Mouse (Mus musculus) layer of hippocampus, postnatal 25 days (tissue): ENCODE results near the gene Gtf2ird2. TPM values are rescaled to one million over a fixed set of nuclear protein-coding genes. Genes with fewer than 3 reads are reported as not detected.
A peak's percentile ranks its signal among the peaks of the same experiment; 100 is the strongest.

Experiments used
- DNase-seq, 2 experiments: peaks; one replicate each; pipeline ENCODE4 v3.0.0; 2022; ENCODE audit warnings: mixed read lengths in 2 of 2, low spot score in 1 of 2; ENCODE audit errors: extremely low spot score in 1 of 2
- total RNA-seq, 2 experiments: library from RNA; stranded (reverse); gene quantifications; 2 replicates each; pipeline ENCODE4 v1.2.3; 2021

The Gtf2ird2 gene
- total RNA-seq, 2 experiments from 2014 or later, result 14.8 to 15.4 TPM

DNA sequence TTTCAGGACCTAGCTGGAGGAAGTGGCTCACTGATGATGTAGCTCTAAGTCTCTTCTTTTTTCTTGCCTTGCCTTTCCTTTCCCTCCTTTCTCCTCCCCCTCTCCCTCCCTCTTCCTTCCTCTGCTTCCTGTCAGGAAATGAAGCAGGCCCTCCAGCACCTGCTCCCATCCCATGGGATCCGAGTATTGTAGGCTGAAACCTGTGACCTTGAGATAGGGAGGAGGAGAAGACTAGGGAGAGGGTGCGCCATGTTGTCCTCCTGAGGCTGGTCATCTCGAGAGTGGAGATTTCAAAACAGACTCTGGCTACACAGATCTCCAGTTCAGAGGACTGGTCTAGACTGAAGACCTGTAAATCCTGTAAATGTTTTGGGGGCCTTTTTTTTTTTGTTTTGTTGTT is 1.6 kb upstream of the Gtf2ird2 start:
- no peak for DNase-seq

DNA sequence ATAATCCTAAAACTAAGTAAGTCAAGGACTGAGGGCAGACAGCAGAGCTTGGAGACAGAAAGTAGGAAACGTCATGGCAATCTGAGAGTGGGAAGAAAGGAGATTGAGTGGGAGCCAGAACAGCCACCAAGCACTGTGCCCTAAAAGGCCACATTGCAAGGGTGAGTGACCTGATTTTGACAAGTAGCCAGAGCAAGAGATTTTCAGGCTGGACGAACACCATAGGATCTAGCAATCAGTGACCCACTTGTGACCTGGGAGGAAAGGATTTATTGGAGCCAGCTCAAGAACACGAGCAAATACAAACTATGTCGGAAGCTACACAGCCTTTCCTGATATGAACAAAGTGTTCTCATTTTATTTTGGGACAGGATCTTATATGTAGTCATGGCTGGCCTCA is 1.1 kb upstream of the Gtf2ird2 start:
- no peak for DNase-seq

DNA sequence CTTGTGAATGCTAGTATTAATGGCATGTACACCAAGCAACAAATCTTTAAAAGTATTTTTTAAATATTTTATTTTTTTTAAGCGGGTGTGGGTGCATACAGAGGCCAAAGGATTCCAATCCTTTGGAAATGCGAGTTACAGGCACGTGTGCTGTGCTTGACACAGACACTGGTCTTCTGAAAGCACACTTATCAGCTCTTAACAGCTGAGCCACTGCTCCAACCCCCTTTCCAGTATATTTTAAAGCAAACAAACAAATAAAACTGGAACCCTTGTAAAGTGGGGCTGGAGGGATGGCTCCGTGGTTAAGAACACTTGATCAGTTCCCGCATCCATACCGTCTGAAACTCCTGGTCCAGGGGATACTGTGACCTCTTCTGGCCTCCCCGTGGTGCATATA is 657 bp upstream of the Gtf2ird2 start:
- no peak for DNase-seq

DNA sequence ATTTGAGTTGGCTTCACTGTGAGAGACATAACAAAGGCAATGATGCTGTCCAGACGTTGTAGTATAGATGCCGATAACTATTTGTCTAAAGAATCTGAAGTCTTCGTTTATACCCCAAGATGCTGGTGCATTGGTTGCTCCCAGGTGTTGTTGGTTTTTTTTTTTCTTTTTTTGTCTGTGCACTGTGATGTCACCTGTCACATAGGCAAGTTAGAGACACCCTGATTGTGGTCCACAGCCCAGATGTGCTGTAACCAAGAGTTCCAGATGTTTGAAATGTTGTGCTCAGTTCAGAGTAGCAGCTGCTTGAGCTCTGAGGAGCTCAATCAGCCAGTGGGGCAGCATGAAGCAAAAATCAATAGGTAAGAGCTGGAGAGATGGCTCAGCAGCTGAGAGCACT is 2.2 kb downstream of the Gtf2ird2 start:
- no peak for DNase-seq

DNA sequence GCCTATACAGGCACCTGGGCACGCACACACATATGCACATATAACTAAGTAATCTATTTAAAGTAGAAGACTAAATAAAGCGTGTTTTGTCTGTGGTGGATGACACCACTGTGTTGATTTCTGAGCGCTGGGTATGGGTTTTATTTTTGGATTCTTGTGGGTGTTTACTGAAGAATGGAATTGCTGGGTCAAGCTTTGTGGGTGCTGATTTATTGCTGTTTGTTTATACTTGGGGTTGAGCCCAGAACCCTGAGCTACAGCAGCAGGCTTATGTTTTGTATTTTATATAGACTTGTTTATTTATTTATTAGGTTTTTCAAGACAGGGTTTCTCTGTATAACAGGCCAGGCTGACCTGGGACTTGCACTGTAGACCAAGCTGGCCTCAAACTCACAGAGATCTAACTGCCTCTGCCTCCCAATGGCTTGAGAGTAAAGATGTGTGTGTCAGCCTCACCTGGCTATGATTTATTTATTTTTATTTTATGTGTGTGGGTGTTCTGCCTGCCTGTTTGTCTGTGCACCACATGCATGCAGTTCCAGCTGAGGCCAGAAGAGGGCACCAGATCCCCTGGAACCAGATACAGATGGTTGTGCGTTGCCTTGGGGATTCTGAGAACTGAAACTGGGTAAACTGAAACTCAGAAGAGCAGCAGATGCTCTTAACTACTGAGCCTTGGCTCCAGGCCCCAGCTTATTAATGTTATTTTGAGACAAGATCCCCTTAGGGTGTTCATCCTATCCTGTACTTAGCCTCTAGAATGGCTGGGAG is 3.3 kb downstream of the Gtf2ird2 start:
- DNase-seq, result peak; percentile 27 to 58

DNA sequence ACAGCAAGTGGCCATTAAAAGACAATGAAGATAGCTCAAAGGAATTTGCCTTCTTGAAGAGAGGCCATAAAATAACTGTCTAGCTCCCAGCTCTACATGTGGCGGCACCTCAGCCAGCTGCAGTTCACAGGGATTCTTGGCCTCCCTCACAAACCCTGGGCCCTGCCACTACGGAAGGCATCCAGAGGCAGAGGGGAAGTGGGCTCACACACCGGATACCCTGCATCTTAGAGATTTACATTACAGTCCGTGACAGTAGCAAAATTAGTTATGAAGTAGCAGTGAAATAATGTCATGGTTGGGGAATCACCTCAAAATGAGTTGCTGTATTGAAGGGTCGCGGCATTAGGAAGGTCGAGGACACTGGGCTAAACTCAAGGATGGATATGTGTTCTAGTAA is 4.8 kb downstream of the Gtf2ird2 start:
- DNase-seq, result no peak

DNA sequence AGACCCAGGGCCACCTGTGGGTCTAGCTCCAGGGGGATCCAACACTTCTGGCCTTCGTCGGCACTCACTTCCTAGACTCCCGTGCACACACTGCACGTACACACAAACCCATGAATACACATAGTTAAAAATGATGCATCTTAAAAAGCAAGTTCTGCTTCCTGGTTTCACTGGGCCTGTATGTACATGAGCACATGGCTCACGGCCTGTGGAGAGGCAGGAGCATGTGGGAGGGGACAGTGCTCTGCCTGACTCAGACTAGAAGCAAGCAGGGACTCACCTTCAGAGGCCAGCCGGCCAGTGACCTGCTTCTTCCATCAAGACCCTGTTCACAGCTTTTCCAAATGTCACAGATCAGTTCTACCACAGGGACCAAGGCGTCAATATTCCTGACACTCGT is 9.8 kb downstream of the Gtf2ird2 start:
- no peak for DNase-seq

DNA sequence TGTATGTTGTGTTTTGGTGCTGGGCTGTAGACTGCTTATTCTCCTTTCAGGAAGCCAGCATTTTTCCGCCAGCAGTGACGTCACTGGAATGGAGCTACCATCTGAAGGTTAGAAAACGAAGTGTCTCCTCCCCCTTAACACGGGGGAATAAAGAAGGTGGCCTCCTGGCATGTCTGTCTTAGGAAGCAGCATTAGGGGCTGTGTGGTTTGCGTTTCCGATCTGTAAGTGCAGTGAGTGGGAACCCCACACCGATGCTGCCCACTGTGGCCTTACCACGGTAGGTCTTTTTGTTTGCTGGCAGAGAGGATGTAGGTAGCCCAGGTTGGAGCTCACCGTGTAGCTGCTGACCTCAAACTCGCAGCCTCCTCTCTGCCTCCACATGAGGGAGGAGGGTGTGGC is 22.9 kb downstream of the Gtf2ird2 start:
- no peak for DNase-seq

DNA sequence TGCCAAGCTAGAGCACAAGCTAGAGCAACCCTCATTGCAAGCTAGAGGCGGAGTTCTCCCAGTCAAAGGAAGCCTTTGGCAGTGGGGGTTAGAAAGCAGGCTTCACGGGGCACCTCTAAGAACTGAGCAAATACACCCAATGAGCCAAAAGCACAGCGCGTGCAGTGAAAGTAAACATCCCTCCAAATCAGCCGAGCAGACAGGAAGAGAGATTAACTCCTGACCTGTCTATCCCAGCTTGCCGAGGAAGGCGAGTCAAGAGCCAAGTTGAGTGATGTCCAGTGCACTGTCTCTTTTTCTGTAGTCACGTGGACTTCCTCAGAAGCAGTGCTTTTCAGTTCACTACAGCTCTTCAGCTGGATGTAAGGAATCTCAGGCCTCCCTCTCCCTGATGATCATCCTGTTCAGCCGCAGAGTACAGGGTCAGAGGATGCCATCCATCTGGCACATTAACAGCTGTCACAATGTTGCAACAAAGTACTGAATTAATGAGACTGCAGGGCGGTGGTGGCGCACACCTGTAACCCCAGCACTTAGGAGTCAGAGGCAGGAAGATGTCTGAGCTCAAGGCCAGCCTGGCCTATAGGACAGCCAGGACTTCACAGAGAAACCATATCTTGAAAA is 26.2 kb downstream of the Gtf2ird2 start:
- no peak for DNase-seq

DNA sequence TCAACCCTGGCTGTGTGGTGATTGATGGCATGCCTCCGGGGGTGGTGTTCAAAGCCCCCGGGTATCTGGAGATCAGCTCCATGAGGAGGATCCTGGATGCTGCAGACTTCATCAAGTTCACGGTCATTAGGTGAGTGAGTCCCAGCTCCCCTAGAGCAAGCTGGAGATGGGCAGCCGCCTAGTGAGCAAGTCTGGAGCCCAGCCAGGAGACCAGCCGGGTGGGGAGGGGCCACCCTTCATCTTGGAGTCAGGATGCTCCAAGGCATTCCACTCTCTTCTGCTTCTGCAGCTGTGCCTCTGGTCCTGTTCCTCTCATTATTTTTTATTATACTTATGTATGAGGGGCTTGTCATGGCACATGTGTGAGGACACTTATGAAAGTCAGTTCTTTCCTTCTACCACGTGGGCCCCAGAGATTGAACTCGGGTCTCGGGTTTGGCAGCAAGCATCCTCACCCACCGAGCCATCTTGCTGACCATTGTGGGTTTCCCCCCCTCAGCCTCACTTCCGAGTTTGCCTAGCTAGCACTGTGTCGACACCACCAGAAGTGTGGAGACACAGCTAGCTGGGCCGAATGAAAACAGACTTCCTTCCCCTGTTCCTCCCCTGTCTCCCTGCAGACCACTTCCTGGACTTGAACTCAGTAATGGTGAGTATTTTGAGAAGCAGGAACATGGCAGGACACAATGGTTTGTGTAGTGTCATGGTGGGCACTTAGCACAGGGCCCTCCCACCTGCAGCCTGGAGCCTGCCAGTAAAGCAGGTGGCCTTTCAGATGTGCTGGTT is 30.4 kb downstream of the Gtf2ird2 start:
- DNase-seq, result no peak

DNA sequence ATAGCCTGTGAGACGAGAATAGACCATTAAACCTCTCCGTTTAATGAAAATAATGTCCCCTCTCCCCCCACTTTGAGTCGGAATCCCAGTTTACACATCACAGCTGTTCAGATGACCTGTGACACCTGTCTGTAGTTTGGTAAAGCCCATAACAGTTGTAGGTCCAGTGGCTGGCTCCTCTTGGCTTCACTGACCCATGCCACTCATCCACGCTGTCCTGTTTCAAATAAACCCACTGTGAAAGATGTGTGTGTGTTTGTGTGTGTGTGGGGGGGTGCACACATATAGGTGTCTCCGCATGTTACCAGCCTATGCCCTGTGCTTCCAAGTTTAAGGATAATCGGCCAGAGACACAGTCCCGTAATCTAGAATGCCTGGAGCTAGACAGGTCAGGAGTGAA is 34.1 kb downstream of the Gtf2ird2 start:
- DNase-seq, result no peak

DNA sequence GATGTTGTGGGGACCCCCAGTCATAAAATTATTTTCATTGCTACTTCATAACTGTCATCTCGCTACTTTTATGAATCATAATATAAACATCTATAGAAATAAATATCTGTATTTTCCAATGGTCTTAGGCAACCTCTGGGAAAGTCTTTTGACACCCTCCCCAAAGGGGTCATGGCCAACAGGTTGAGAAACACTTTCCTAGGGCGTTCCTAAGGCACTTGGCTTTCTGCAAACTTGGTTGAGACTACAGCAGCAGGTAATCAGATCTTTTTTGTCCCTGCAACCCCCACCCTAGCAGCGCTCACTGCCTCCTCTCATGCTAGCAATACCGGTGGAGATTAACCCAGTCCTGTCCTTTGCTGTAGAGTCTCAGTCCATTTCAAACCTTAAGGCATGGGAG is 37.5 kb downstream of the Gtf2ird2 start:
- DNase-seq, result no peak

DNA sequence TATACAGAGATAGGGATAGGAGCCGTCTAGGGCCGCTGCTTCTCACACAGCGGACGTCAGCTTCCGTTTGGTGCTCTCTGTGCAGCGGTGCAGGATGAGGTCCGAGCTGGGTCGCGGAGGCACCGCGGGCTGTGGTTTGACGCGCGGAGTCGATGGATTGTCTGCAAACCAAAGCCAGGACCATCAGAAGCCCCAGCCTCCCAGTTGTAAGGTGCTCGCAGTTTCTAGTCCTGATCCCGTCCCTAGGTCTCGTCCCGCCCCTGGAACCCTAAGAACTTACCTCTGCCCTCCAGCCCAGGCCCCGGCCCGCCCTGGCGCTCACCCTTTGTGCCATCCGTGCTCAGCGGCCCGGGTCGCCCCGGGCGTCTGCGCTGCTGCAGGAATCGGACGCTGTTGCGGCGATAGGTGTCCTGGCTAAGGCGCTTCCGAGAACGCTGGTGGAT is 37.9 kb downstream of the Gtf2ird2 start:
- DNase-seq, result no peak

DNA sequence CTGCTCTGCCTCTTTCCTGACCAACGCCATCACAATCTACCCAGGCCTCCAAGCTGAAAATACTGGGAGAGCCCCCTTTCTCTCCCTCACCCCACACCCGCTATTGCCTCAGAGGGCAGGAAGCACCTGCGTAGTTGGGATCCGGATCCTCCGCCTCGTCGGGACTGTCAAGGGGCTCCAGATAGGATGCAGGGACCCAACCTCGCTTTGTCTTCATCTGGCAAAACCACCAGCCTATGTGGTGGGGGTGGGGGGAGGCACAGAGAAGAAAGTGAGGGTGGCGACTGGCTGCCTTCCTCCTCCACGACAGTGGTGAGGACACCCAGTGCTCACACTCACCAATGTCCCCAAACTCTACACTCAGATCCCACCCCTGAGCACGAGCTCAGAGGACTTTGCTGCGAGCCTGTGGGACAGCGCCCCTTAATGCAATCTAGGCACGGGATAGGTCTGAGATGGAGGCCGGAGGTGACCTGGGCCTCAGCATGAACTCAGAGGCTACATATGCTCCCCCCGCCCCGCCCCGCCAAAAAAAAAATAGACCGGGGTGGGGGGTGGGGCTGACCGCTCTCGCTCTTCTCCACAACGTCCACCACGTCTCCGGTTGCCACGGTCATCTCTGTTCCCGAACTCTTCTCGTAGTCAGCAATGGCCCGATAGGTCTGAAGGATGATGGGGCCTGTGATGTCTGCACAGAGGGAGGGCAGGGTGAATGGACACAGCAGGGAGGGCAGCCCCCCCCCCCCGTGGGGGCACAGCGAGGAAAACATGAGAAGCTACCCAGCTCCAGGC is 41.5 kb downstream of the Gtf2ird2 start:
- DNase-seq, result no peak

DNA sequence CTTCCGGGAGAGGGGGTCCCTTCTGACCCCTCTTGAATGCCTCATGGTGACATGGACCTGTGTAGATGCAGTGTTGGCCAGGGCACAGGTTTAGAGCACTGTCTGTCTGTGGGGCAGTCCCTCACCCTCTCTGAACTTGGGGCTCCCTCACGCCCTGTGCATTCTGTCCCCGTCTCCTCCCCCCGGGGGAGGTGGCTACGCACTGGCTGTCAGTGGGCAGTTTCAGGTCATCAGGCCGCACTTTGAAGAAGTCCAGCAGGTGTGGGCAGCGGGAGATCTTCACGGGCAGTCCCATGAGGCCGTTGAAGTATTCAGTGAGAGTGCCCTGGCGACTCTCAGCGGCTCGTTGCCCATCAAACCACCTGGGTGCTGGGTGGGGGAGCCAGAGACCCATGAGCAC is 43.1 kb downstream of the Gtf2ird2 start:
- no peak for DNase-seq

DNA sequence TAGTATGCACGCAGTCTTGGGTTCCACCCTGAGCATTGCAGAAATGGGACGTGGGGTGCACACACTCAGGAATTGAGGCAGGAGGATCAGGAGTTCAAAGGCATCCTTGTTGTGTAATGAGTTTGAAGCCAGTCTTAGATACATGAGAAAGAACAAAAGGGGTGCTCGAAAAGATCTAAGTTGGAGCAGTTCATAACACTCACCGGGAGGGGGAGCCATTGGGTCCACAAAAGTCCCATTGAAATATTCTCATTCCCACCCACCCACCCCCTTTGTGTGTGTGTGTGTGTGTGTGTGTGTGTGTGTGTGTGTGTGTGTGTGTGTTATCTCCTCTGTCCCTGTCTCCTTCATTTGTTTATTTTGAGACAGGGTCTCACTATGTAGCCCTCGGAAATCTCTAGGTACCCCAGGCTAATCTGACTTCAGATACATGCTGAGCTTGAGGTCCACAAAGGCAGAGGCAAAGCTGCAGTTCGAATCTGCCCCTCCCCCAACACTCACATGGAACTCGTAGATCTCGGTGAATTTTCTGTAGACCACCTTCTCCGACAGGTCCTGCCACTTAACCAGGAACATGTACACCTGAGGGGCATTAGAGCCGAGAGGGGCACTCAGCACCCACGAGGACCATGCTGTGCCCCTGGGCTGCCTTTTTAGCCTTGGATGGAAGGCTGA is 43.9 kb downstream of the Gtf2ird2 start:
- DNase-seq, result no peak

DNA sequence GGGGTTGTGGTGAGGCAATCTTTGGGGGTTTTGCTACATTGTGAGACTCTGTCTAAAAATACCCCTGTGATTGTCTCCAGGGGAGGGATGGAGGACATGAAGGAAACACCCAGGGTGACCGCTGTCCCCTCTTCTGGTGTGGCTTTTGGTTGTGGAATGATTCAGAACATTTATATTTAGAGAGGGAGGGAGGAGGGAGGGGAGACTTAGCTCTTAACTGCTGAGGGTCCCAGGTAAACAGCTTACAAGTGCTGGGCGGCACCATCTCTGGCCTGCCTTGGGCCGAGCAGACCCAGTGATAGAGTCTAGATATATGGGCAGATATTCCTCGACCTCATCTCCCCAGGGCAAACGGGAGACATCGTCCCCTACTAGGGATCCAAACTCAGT is 44.4 kb downstream of the Gtf2ird2 start:
- DNase-seq, result no peak

DNA sequence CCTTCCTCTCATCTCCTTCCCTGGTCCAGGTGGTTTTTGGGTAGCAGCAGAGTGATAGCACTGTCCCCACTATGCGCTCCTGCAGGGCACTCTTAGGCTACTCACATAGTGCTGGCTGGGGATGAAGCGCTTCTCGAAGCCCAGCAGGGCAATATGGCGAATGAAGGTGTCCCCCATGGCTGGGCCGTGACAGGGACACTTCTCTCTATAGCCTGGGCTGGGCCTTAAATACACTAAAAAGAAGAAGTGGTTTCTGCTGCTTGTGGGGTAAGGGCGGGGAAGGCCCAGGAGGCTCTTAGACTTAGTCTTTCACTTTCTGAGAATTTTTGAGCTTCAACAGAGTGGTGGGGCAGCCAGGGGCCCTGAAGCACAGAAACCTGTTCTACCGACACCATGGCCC is 45.6 kb downstream of the Gtf2ird2 start, which contains the start of gene Ncf1:
TSS of gene Ncf1 (minus strand) at position 235 of the 400 bp plus-strand sequence.
- no peak for DNase-seq

DNA sequence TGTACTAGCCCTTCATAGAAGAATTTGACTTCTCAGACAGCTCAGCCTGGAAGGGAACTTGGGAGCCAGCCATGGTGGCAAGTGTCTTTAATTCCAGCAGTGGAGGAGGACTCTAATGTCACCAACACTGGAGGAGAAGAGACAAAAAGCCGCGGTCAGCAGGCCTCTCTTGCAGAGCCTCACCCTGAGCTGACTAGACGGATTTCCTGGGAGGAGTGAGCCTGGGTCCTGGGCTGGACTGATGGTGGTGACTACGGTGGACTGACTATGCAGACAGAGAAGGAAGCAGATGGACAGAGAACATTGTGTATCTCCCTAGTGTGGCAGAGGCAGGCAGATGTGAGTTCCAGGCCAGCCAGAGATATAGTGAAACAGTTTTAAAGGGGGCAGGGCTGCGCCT is 47.6 kb downstream of the Gtf2ird2 start:
- no peak for DNase-seq

DNA sequence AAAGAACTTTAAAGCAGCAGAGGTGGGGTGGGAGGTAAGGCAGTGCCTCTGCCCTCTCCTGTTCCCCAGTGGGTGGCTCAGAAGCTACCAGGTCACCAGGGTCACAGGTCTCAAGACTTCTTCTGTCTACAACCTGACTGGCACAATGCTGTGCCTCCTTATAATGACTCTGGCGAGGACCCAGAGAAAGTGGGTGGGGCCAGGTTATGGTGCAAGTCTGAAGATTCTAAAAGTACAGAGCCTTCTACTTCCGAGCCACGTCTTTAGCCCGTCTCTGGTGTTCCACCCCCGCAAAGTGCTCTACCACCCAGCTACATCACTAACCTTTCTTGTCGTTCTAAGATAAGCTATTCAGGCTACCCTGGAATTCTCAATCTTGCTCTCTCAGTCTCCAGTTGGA is 48.3 kb downstream of the Gtf2ird2 start:
- no peak for DNase-seq
